ENCODE assay signal across 11 mouse cellular contexts in genomic region chr12:52413046-52413473, GRCm38 (mm10).
DNase-seq lines count a peak whose midpoint lies in the region; ATAC-seq and TF ChIP-seq lines count a peak whose summit lies in the region.
"Had no signal": no experiment of that assay in that cellular context is flagged by ENCODE, and none has a peak within 500 bp of the region (broad histone marks: within the 10 kb centered on the region; RNA-seq: fewer than 3 reads in every experiment).

No protein-coding gene starts in this region.

- WGBS in kidney, postnatal 0 days: 13% methylated on average over 8 of the region's 8 CpGs
- WGBS in limb, embryonic 12.5 days: 37% methylated on average over 8 of the region's 8 CpGs
- 20% methylated on average over 8 of the region's 8 CpGs for WGBS in neural tube, embryonic 14.5 days

- DNase-seq in kidney, postnatal 0 days (ENCODE audit: low spot score): peak; percentile 57
- no peak for DNase-seq in kidney, adult 11 months
- DNase-seq in fibroblast of lung, adult 2 months (ENCODE audit: low read depth): peak; percentile 78
- DNase-seq in thymus, adult 18-20 months: no peak
- DNase-seq in cerebellum, postnatal 14 days: no peak
- DNase-seq in frontal cortex, postnatal 25 days (ENCODE audit: low spot score in 2 of 2): no peak
- DNase-seq: adrenal gland, adult 8-10 months; lung, adult 2 months had no signal

- no peak overlapping the region for H3K27ac ChIP-seq in kidney, postnatal 0 days
- peak overlapping the region; percentile 59 for H3K27ac ChIP-seq in limb, embryonic 12.5 days
- H3K27ac ChIP-seq in neural tube, embryonic 14.5 days (ENCODE audit: low read depth, low read length): no peak overlapping the region

- no peaks in the 10 kb centered on the region for H3K9me3 ChIP-seq in kidney, postnatal 0 days (replicated peaks; ENCODE audit: low read length)
- no peaks in the 10 kb centered on the region for H3K9me3 ChIP-seq in limb, embryonic 12.5 days
- H3K9me3 ChIP-seq in neural tube, embryonic 14.5 days (ENCODE audit: control insufficient read depth, low read length): no peaks in the 10 kb centered on the region

- no peak overlapping the region for H3K9ac ChIP-seq in kidney, postnatal 0 days (ENCODE audit: low read depth, low read length)
- no peak overlapping the region for H3K9ac ChIP-seq in limb, embryonic 12.5 days (replicated peaks)
- no peak overlapping the region for H3K9ac ChIP-seq in neural tube, embryonic 14.5 days (replicated peaks; ENCODE audit: low read depth, low read length)

- no peak for TF ChIP-seq CTCF in kidney, postnatal 0 days (IDR thresholded peaks at IDR 0.05; ENCODE audit: low read depth)

- no peak overlapping the region for H3K4me3 ChIP-seq in kidney, postnatal 0 days (replicated peaks; ENCODE audit: low read depth, low read length)
- no peak overlapping the region for H3K4me3 ChIP-seq in limb, embryonic 12.5 days (replicated peaks)
- no peak overlapping the region for H3K4me3 ChIP-seq in neural tube, embryonic 14.5 days (ENCODE audit: low read depth, low read length)

- no peaks in the 10 kb centered on the region for H3K27me3 ChIP-seq in kidney, postnatal 0 days (ENCODE audit: insufficient read depth, low read length)
- 0 out of 2 replicates have a peak, but pooled peaks cover 3% of the 10 kb centered on the region for H3K27me3 ChIP-seq in limb, embryonic 12.5 days
- H3K27me3 ChIP-seq in neural tube, embryonic 14.5 days (ENCODE audit: control insufficient read depth, insufficient read depth, low read length): no peaks in the 10 kb centered on the region

- no peak for ATAC-seq in kidney, postnatal 0 days (replicated peaks; ENCODE audit: low FRiP score, low read depth)
- ATAC-seq in limb, embryonic 12.5 days (ENCODE audit: insufficient number of reproducible peaks, insufficient read depth, low FRiP score, low TSS enrichment, low read depth): no peak
- ATAC-seq in neural tube, embryonic 14.5 days (ENCODE audit: low read depth): no peak
- ATAC-seq: intestine, postnatal 0 days had no signal

- no peaks in the 10 kb centered on the region for H3K4me1 ChIP-seq in kidney, postnatal 0 days (replicated peaks; ENCODE audit: insufficient read depth, low read length)
- peaks cover 17% of the 10 kb centered on the region for H3K4me1 ChIP-seq in limb, embryonic 12.5 days (replicated peaks)
- H3K4me1 ChIP-seq in neural tube, embryonic 14.5 days (ENCODE audit: control insufficient read depth, insufficient read depth, low read length): no peaks in the 10 kb centered on the region

- H3K4me2 ChIP-seq in kidney, postnatal 0 days (ENCODE audit: low read length): no peak overlapping the region
- H3K4me2 ChIP-seq in limb, embryonic 12.5 days: peak overlapping the region; percentile 19
- H3K4me2 ChIP-seq in neural tube, embryonic 14.5 days (ENCODE audit: low read depth, low read length): peak overlapping the region; percentile 15; the same call in 1 of the 2 replicates

- H3K36me3 ChIP-seq in kidney, postnatal 0 days (ENCODE audit: insufficient read depth, low read length): no peaks in the 10 kb centered on the region
- no peaks in the 10 kb centered on the region for H3K36me3 ChIP-seq in limb, embryonic 12.5 days
- H3K36me3 ChIP-seq in neural tube, embryonic 14.5 days (ENCODE audit: control insufficient read depth, insufficient read depth, low read length): no peaks in the 10 kb centered on the region

Comparison
In these comparisons a context has a peak if more than half of its experiments do, and no peak if none do; other contexts are left out.
1. DNase-seq: peak in kidney, postnatal 0 days (single experiment) and fibroblast of lung, adult 2 months (single experiment); none in kidney, adult 11 months (single experiment), thymus, adult 18-20 months (0 of 2), cerebellum, postnatal 14 days (0 of 2) and frontal cortex, postnatal 25 days (0 of 2).